Mouse (Mus musculus) heart, postnatal 14 days (tissue): Measurements from ENCODE around the gene Sgpl1. TPM values are rescaled to one million over a fixed set of nuclear protein-coding genes. Genes with fewer than 3 reads are reported as not detected.

Experiments used
- DNase-seq, 2 experiments: peaks; one replicate each; pipeline ENCODE4 v3.0.0; 2021 to 2022
- intact Hi-C: fragments of 180-260 bp; cut with DNase I; formaldehyde crosslinking; loops from one replicate; pipeline ENCODE4 v1.15.1; 2025
- total RNA-seq, 2 experiments: library from RNA; stranded (reverse); gene quantifications; 2 replicates each; pipeline ENCODE4 v1.2.3; 2021

The Sgpl1 gene
- total RNA-seq, 2 experiments from 2014 or later = 19.1 to 19.9 TPM

- no peak for DNase-seq
- intact Hi-C loops = no loop called here
Measured at GRCm38 (mm10) chr10:61091866-61092265, 55.6 kb downstream of the Sgpl1 start.

DNA sequence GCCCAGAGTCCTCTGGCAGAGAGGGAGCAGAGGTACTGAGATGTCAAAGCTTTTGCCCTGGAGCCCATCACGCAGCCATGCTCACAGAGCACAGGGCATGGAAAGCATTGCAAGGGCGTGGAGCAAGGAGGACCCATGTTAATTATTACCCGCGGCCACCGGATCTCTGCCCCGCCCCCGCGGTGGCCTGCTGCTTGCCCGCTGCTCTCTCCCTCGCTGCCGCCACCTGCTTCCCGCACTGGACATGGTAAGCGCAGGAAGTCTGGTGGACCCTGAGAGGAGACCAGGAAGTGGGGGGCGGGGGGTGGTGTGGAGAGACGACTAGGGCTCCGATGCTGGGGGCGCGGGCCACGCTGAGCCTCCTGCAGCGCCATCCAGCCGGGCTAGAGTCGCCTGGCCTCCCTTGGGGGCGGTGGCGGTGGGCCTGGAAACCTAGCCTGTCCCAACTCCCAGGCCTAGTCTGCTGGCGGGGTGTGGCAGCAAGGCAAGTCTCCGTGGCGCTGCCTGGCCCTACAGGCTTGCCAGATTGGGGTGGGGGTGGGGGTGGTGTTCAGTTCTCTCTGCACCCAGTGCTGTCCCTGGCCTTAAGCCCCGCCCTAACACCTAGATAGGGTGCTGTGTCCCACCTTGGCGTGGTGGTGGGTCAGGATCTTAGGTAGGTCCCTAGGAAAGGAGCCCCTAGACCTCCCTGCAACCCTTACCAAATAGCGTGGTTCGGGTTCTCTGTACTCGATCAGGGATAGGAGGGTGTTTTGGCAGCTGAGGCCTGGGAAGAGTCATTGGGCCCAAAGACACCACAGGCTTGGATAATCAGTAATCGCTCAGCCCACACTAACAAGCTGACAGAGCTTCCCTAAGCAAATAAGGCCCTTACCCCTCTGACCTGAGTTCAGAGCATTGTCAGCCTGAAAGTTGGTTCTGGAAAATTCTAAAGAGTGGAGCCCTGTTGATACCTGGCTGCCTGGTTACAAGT, 58.0 kb downstream of the Sgpl1 start, which contains the start of gene Pcbd1:
Gene Pcbd1, plus strand, starts transcription at position 162 of the 973 bp plus-strand sequence.
- intact Hi-C loops = no loop called here
- peak; percentile 21 to 46 for DNase-seq

GRCm38 (mm10) chr10:61088468-61088867, 59.0 kb downstream of the Sgpl1 start:
- intact Hi-C loops = no loop called here
- no peak for DNase-seq

DNA sequence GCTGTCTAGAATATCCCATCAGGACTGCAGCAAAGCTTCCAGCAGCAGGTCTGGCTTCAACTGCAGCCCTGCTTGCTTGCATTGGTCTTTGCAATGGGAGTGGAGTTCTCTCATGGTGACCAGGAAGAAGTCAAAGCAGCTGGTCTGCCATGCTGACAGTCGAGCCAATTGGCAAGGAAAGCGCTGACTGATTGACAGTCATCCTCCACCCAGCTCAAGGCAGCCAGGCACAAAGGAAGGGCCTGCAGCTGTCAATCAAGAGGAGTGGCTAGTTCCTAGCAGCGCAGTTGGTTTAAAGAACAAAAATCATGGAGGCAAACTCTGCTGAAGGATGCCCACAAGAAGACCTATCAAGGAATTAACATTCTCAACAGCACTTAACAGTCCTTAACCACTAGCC, 61.0 kb downstream of the Sgpl1 start:
- no peak for DNase-seq
- intact Hi-C loops = no loop called here

DNA sequence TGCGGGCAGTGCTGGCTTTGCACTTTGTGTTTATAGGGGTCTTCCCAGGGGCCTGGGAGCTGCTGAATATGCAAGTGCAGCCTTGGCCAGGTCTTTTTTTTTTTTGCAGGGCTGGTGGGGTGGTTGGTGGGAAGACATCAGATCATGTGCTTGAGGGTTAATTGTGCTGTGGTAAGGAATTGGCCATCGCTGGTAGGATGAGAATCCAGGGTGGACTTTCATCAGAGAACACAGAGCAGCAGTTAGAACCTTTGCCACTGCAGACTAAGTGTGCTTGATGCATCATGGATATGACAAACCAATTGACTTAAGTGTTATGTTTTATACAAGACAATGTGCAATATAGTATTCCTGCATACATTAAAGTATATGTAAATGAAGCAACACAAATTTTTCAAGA, 62.1 kb downstream of the Sgpl1 start:
- DNase-seq = no peak
- intact Hi-C loops = no loop called here

- intact Hi-C loops = no loop called here
- no peak for DNase-seq
Measured at GRCm38 (mm10) chr10:61080931-61081255, 66.6 kb downstream of the Sgpl1 start.

DNA sequence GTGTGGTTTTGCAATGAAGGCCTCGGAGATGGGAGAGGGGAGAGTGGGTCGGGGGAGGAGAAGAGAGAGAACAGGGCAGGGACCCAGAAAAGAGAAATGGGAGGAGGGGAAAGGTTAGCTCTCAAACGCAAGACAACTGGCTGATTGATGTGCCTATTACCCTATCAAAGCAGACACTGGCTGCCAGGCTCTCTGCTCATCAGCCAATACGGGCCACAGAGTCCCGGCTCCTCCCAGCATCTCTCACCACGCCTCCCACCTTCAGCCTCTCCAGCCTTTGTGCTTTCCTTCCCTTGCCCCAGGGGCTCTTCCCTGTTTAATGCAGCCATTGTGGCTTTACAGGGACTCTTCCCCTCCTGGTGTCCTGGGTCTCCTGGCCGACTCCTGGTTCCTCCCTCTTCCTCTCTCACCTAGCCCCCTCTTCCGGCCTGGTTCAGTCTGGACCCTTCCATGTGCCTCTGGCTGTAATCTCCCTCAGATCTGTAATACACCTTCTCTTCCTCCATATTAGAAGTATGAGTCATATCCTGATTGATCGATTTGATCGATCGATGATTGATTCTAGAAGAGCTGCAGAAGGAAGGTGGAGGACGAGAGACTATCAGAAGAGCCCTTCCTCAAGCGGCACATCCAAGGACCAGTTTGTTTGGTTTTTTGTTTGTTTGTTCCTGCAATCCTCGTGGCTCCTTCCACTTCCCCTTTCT, 67.1 kb downstream of the Sgpl1 start:
- intact Hi-C loops = no loop called here
- DNase-seq = peak; percentile 42 to 47

- DNase-seq = no peak
- intact Hi-C loops = no loop called here
Measured at GRCm38 (mm10) chr10:61075607-61076006, 71.9 kb downstream of the Sgpl1 start.

DNA sequence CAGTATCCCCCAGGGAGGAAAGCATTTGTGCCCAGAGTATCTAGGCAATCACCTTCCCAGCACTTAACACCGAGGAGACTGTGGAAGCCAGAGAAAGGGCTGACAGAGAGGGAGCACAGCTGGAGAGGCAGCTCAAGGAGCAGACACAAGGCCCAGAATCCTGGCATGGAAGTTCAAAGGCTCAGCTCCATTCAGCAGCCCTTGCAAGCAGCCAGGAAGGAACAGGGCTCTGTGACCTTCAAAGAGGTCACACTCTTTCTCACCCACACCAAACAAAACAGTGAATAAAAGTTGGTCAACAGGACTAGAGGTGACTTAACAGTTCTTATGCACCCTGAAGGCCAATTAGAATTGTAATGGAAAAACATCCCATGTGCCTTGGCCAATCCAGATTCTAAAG, 72.9 kb downstream of the Sgpl1 start:
- DNase-seq = no peak
- intact Hi-C loops = no loop called here

- intact Hi-C loops = no loop called here
Measured at GRCm38 (mm10) chr10:61072324-61072723, 75.2 kb downstream of the Sgpl1 start.

DNA sequence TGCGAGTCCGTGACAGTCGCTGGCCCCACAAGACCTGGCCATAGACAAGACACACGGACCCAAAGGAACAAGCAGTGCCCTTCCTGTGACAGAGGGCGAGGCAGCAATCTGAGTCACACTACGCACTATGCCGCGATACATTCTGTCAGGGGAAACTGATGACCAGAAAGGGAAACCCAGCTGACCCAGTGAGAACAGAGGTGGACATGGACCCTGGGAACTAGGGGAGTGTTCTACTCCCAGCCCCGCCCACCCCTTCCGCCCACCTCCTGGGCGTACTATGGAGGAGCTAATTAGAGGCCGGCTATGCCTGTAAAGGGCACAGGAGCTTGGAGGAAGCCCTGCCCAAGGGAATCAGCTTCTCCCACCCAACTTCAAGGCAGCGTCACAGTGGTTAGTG, 78.3 kb downstream of the Sgpl1 start:
- intact Hi-C loops = loop anchor here (2.0 to 5.0 kb wide), 2 partner anchors 236 to 292 kb away; no protein-coding TSS in a partner anchor

More at GRCm38 (mm10) chr10:61072324-61072723, 75.2 kb downstream of the Sgpl1 start:
- peak; percentile 59 to 78 for DNase-seq

DNA sequence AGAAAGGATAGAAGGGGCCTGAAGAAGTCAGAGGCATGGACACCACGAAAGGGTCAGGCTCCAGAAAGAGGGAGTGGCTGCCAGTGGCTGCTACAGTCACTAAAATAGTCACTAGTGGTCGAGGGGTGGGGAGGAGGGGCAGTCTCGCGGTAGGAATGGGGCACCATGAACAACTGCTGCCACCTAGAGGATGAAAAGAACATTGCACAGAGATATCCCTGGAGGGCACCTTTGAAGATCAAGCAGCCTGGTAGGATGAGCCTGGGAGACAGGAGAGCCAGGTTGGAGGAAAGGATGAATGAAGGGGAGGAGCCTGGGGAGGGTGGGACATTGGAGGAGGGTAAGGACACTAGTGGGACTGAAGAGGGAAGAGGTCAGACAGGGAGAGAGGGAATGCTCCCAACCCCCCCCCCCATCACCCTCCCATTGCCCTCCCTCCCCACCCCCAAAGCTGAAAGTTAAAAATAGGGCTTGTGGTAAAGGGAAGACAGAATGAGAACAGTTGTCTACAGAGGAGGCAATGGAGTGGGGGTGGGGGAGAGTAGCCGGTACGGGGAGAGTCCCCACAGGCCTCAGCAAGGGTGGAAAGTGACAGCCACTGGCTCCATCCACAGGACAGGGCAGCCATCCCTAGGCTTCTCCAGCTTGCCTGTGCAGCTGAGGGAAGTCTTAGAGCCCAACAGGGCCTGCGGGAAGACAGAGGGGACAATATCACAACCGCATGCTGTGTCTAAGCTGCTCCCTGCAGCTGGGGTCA, 78.9 kb downstream of the Sgpl1 start:
- intact Hi-C loops = loop anchor here (2.0 to 5.0 kb wide), 2 partner anchors 236 to 291 kb away; no protein-coding TSS in a partner anchor
- peak; percentile 29 to 77 for DNase-seq

More for the DNA sequence above, 78.3 kb downstream of the Sgpl1 start:
- DNase-seq = no peak

GRCm38 (mm10) chr10:61065287-61066005, 82.1 kb downstream of the Sgpl1 start:
- DNase-seq = peak in 1 of 2 experiments; percentile 29
- intact Hi-C loops = loop anchor here (5.0 kb wide), 1 partner anchor 288 kb away; no protein-coding TSS in a partner anchor

GRCm38 (mm10) chr10:61064635-61065034, 82.9 kb downstream of the Sgpl1 start:
- DNase-seq = no peak

GRCm38 (mm10) chr10:61063271-61063864, 84.1 kb downstream of the Sgpl1 start:
- DNase-seq = no peak
- intact Hi-C loops = no loop called here

More at GRCm38 (mm10) chr10:61064635-61065034, 82.9 kb downstream of the Sgpl1 start:
- intact Hi-C loops = loop anchor here (5.0 kb wide), 1 partner anchor 287 kb away; no protein-coding TSS in a partner anchor

DNA sequence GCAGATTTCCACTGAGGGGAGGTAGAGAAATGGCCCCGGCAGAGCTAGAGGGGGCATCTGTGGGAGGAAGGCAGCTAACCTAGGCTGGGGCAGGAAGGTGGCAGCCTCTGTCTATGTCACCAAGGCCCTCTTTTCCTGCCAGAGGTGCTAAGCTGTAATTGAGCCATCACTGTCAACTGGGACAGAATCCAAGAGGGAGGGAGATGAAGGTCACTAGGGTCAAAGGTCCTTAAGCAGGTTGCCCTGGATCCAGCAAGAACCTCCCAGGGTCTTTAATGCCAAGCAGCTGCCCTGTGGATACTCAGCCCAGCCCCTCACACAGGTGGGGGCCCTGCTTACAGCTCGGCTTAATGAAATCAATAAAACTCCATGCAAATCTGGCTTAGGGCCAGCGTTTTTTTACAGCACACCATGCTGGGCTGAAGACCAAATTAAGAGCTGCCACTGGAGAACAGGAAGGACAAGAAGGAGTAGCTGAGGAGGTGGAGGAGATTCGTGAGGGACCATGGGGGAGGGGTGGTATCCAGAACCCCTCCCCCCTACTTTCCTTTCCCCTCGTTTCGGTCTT, 87.9 kb downstream of the Sgpl1 start:
- DNase-seq = no peak
- intact Hi-C loops = no loop called here

DNA sequence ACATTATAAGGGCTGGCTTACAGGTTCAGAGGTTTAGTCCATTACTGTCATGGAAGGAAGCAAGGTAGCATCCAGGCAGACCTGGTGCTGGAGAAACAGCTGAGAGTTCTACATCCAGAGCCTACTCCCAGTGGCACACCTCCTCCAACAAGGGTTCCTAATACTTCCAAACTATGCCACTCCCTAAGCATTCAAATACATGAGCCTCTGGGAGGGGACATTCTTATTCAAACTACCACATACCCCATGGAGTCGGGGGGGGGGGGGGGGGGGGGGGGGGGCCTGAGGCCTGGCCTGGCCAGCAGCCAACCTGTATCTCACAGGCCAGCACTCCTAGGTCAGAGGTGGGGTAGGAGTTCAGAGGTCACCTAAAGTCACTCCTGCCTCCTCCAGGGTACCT, 88.4 kb downstream of the Sgpl1 start:
- no peak for DNase-seq
- intact Hi-C loops = no loop called here

GRCm38 (mm10) chr10:61056661-61057060, 90.8 kb downstream of the Sgpl1 start:
- DNase-seq = no peak
- intact Hi-C loops = no loop called here
